ENCODE assay signal across 26 mouse cellular contexts in the genomic region with DNA sequence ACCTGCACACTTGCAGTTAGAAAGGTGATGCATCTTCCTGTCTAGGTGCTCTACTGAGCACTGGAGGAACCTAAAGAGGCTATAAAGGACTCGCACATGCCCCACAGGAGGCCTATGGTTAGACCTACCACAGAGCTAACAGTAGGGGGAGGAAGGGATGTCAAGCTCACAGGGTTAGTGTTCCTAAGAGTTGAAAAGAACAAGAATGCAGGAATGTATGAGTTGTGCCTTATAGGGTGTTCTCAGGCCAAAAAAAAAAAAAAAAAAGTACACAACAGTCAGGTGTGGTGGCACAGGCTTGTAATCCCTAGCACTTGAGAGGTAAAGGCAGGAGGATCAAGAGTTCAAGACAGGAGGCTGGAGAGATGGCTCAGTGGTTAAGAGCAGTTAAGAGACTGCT. TPM values are rescaled to one million over a fixed set of nuclear protein-coding genes. Genes with fewer than 3 reads are reported as not detected.
DNase-seq lines count a peak whose midpoint lies in the region; ATAC-seq and TF ChIP-seq lines count a peak whose summit lies in the region.
"Had no signal": no experiment of that assay in that cellular context is flagged by ENCODE, and none has a peak within 500 bp of the region (broad histone marks: within the 10 kb centered on the region; RNA-seq: fewer than 3 reads in every experiment).

No protein-coding gene starts in this region.

- H3K4me2 ChIP-seq in kidney, postnatal 0 days (ENCODE audit: low read length) = no peak overlapping the region
- H3K4me2 ChIP-seq: embryonic facial prominence, embryonic 13.5 days; embryonic facial prominence, embryonic 15.5 days; forebrain, embryonic 12.5 days had no signal

- no peaks in the 10 kb centered on the region for H3K27me3 ChIP-seq in kidney, postnatal 0 days (ENCODE audit: insufficient read depth, low read length)
- H3K27me3 ChIP-seq: CH12.LX; embryonic facial prominence, embryonic 13.5 days; embryonic facial prominence, embryonic 15.5 days; forebrain, embryonic 12.5 days had no signal

- H3K4me3 ChIP-seq in kidney, postnatal 0 days (replicated peaks; ENCODE audit: low read depth, low read length) = no peak overlapping the region
- no peak overlapping the region for H3K4me3 ChIP-seq in ES-E14 (ENCODE audit: insufficient read depth in 1 of 2, low read depth in 1 of 2, low read length in 2 of 2, poor library complexity in 1 of 2, severe bottlenecking in 1 of 2)
- H3K4me3 ChIP-seq: embryonic facial prominence, embryonic 13.5 days; embryonic facial prominence, embryonic 15.5 days; erythroblast, embryonic 14.5 days; forebrain, embryonic 10.5 days; forebrain, embryonic 12.5 days had no signal

- no peak for ATAC-seq in kidney, postnatal 0 days (replicated peaks; ENCODE audit: low FRiP score, low read depth)
- ATAC-seq: CD4-positive, CD25-positive, alpha-beta regulatory T cell, adult 4 months; forebrain, embryonic 14.5 days; forebrain, embryonic 16.5 days had no signal

- no peak overlapping the region for H3K27ac ChIP-seq in kidney, postnatal 0 days
- H3K27ac ChIP-seq in ES-E14 (ENCODE audit: insufficient read depth, low read depth, low read length, poor library complexity, severe bottlenecking) = no peak overlapping the region; the same call in 1 of the 2 replicates
- H3K27ac ChIP-seq: embryonic facial prominence, embryonic 13.5 days; embryonic facial prominence, embryonic 15.5 days; forebrain, embryonic 10.5 days; forebrain, embryonic 12.5 days had no signal

- no peak overlapping the region for H3K9ac ChIP-seq in kidney, postnatal 0 days (ENCODE audit: low read depth, low read length)
- no peak overlapping the region for H3K9ac ChIP-seq in ES-E14 (ENCODE audit: insufficient read depth, low read depth, low read length, poor library complexity, severe bottlenecking)
- H3K9ac ChIP-seq: embryonic facial prominence, embryonic 13.5 days; embryonic facial prominence, embryonic 15.5 days; forebrain, embryonic 12.5 days had no signal

- in situ Hi-C loops in ES-E14 (cut with MboI; ENCODE audit: low sequenced_read_pairs in 2 of 2, unreplicated experiment in 2 of 2) = loop anchor here in 1 of 2 experiments (10.0 kb wide), 2 partner anchors 45 to 115 kb away; no protein-coding TSS in a partner anchor

- 70% methylated on average over 1 of the region's 1 CpGs for WGBS in kidney, postnatal 0 days

- H3K36me3 ChIP-seq in kidney, postnatal 0 days (ENCODE audit: insufficient read depth, low read length) = no peaks in the 10 kb centered on the region
- H3K36me3 ChIP-seq in ES-E14 (ENCODE audit: control insufficient read depth, insufficient read depth, low read length, poor library complexity, severe bottlenecking) = no peaks in the 10 kb centered on the region
- H3K36me3 ChIP-seq: embryonic facial prominence, embryonic 13.5 days; embryonic facial prominence, embryonic 15.5 days; forebrain, embryonic 10.5 days; forebrain, embryonic 12.5 days had no signal

- DNase-seq in kidney, postnatal 0 days (ENCODE audit: low spot score) = no peak
- no peak for DNase-seq in kidney, postnatal 4 days
- DNase-seq in ES-E14 (ENCODE audit: low read depth, low spot score) = no peak
- DNase-seq in ZHBTc4 (ENCODE audit: low read depth, low spot score) = peak; percentile 83
- DNase-seq in gastrocnemius, postnatal 25 days = no peak
- no peak for DNase-seq in gastrocnemius, adult 18-20 months (ENCODE audit: low spot score)
- DNase-seq: adrenal gland, adult 2 months; adrenal gland, postnatal 10 days; adrenal gland, postnatal 25 days; B cell, adult 2 months; cerebellum, adult 11 months; cerebellum, adult 18-20 months; cerebellum, adult 8-10 months; cerebellum, adult 9-11 months; cerebellum, postnatal 14 days; cerebellum, postnatal 36 days; embryo, embryonic 11 days had no signal

- 0 out of 2 replicates have a peak, but pooled peaks have one; percentile 2 for TF ChIP-seq CTCF in kidney, postnatal 0 days (IDR thresholded peaks at IDR 0.05; ENCODE audit: low read depth)

- no peaks in the 10 kb centered on the region for H3K9me3 ChIP-seq in kidney, postnatal 0 days (replicated peaks; ENCODE audit: low read length)
- H3K9me3 ChIP-seq in ES-E14 (ENCODE audit: control insufficient read depth, insufficient read depth, low read depth, low read length) = no peaks in the 10 kb centered on the region
- H3K9me3 ChIP-seq: embryonic facial prominence, embryonic 13.5 days; embryonic facial prominence, embryonic 15.5 days; forebrain, embryonic 10.5 days; forebrain, embryonic 12.5 days had no signal

- H3K4me1 ChIP-seq in kidney, postnatal 0 days (replicated peaks; ENCODE audit: insufficient read depth, low read length) = no peaks in the 10 kb centered on the region
- peaks cover 1 to 10% of the 10 kb centered on the region in 2 experiments; a peak in 3 of 4 replicates for H3K4me1 ChIP-seq in ES-E14 (ENCODE audit: control insufficient read depth in 2 of 2, insufficient read depth in 2 of 2, low read length in 2 of 2, poor library complexity in 1 of 2)
- H3K4me1 ChIP-seq: embryonic facial prominence, embryonic 13.5 days; embryonic facial prominence, embryonic 15.5 days; forebrain, embryonic 10.5 days; forebrain, embryonic 12.5 days had no signal

TF ChIP-seq in ES-E14, 5 proteins besides CTCF, POLR2A, EP300 and RAD21:
- peak; percentile 88 for TF ChIP-seq ZNF384 (IDR thresholded peaks at IDR 0.05; ENCODE audit: low read depth, low read length)
- TF ChIP-seq CHD2 (IDR thresholded peaks at IDR 0.05; ENCODE audit: low read depth, low read length) = no peak

RNA-seq across cellular contexts. Expression of gene Slc2a3, which starts 21.5 kb away (rescaled TPM):
- polyA plus RNA-seq in kidney, postnatal 0 days (2015; fragmentation: Nextera tagmentation; extraction: Ambion mirVana) = 4.1 and 4.4 TPM in 2 replicates
- total RNA-seq in ES-E14 (2012; rRNA removed) = 890 and 1,987 TPM in 2 replicates
- total RNA-seq in gastrocnemius, postnatal 25 days (2021) = 1 to 10 TPM in 1 of 2 experiments, under 1 TPM in 1; 0.88 to 1.4 TPM
- 1 to 10 TPM; 5.0 to 7.1 TPM for total RNA-seq in gastrocnemius, adult 18-20 months (2021)

RNA-seq across cellular contexts. Expression of gene Foxj2, which starts 39.8 kb away (rescaled TPM):
- polyA plus RNA-seq in kidney, postnatal 0 days (2015; fragmentation: Nextera tagmentation; extraction: Ambion mirVana) = 5.2 and 5.5 TPM in 2 replicates
- 1.3 and 1.7 TPM in 2 replicates for total RNA-seq in ES-E14 (2012; rRNA removed)
- total RNA-seq in gastrocnemius, postnatal 25 days (2021) = 10 to 100 TPM; 18.4 to 20.9 TPM
- 10 to 100 TPM; 26.2 to 29.3 TPM for total RNA-seq in gastrocnemius, adult 18-20 months (2021)

Comparison
In these comparisons a context has a peak if more than half of its experiments do, and no peak if none do; other contexts are left out.
1. RNA of gene Slc2a3, which starts 21.5 kb away (total RNA-seq): 890 to 1,987 TPM in ES-E14; 5.0 to 7.1 TPM in gastrocnemius, adult 18-20 months and 0.88 to 1.4 TPM in gastrocnemius, postnatal 25 days; every median in the first group is over 100 times any median in the second.